Mouse (Mus musculus): ENCODE data around the gene Nrn1l.

DNA sequence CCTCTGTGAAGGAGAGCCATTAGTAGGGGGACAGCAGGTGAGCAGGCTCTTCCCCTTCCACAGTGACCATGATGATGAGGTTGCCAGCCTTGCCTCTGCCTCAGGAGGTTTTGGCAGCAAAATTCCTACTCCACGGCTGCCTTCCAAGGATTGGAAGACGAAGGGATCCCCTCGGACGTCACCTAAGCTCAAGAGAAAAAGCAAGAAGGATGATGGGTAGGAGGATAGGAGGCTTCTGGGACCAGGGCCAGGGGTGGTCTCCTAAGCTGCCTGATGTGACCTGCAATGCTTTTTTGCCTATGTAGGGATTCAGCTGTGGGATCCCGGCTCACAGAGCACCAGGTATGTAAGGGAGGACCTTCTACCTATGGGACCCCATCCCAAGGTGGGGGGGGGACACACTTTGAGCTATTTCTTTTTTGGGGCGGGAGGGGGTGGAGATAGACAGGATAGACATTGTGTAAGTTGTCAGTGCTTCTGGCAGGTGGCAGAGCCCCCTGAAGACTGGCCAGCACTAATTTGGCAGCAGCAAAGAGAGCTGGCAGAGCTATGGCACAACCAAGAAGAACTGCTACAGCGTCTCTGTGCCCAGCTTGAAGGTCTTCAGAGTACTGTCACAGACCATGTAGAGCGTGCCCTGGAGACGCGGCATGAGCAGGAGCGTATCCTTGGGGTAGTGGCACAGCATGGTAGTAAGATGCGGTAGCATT, 3.5 kb upstream of the Nrn1l start:
- TF ChIP-seq CTCF (IDR thresholded peaks at IDR 0.05; ENCODE audit: extremely low read depth, insufficient read depth, low read length) = no peak
- no peak for TF ChIP-seq POLR2A (IDR thresholded peaks at IDR 0.05; ENCODE audit: extremely low read depth, insufficient read depth, low read length)

Measured in cortical plate, adult 2 months (tissue).